Mouse (Mus musculus) right cerebral cortex, postnatal 14 days (tissue): ENCODE measurements around the gene Rnf141.

Experiments used
- DNase-seq: peaks from one replicate; pipeline ENCODE4 v3.0.0; 2022

The Rnf141 gene

GRCm38 (mm10) chr7:110753310-110753709 is 90.9 kb downstream of the Rnf141 start:
- DNase-seq: no peak

- DNase-seq: no peak
These were observed 92.6 kb downstream of the Rnf141 start for GRCm38 (mm10) chr7:110751634-110752033.

GRCm38 (mm10) chr7:110750834-110751233 is 93.4 kb downstream of the Rnf141 start:
- DNase-seq: no peak
